Mouse (Mus musculus) fibroblast of lung, adult 2 months (primary cell): ENCODE measurements around the gene Rhoa.

Experiments
- DNase-seq: peaks from one replicate; pipeline ENCODE4 v3.0.0-alpha.2; 2011; ENCODE audit warnings: low read depth

Rhoa gene

GRCm38 (mm10) chr9:108341139-108341475 is 35.2 kb downstream of the Rhoa start:
- DNase-seq: no peak

- DNase-seq: peak; percentile 61
Measured at GRCm38 (mm10) chr9:108341801-108342200, 35.9 kb downstream of the Rhoa start.

GRCm38 (mm10) chr9:108342301-108342831 is 36.4 kb downstream of the Rhoa start:
- peak; percentile 65 for DNase-seq

GRCm38 (mm10) chr9:108343331-108343730 is 37.4 kb downstream of the Rhoa start:
- DNase-seq: no peak

GRCm38 (mm10) chr9:108343835-108344234 is 37.9 kb downstream of the Rhoa start:
- no peak for DNase-seq

GRCm38 (mm10) chr9:108344471-108344870 is 38.5 kb downstream of the Rhoa start:
- no peak for DNase-seq

- peak; percentile 13 for DNase-seq
Measured at GRCm38 (mm10) chr9:108347024-108347423, 41.1 kb downstream of the Rhoa start.

GRCm38 (mm10) chr9:108347540-108348289 is 41.8 kb downstream of the Rhoa start, which contains the start of gene Usp4:
Gene Usp4, plus strand, starts transcription at chr9:108347853.
- peak; percentile 72 for DNase-seq

- no peak for DNase-seq
Measured at GRCm38 (mm10) chr9:108348290-108348680, 42.4 kb downstream of the Rhoa start.

GRCm38 (mm10) chr9:108349727-108350126 is 43.8 kb downstream of the Rhoa start:
- DNase-seq: no peak

- no peak for DNase-seq
Measured at GRCm38 (mm10) chr9:108378234-108378633, 72.3 kb downstream of the Rhoa start.

- DNase-seq: no peak
Measured at GRCm38 (mm10) chr9:108378736-108379135, 72.8 kb downstream of the Rhoa start.

- no peak for DNase-seq
Measured at GRCm38 (mm10) chr9:108379294-108379693, 73.4 kb downstream of the Rhoa start.

- DNase-seq: no peak
Measured at GRCm38 (mm10) chr9:108381382-108381781, 75.5 kb downstream of the Rhoa start.

- no peak for DNase-seq
Measured at GRCm38 (mm10) chr9:108385006-108385405, 79.1 kb downstream of the Rhoa start.

- DNase-seq: no peak
Measured at GRCm38 (mm10) chr9:108386816-108387215, 80.9 kb downstream of the Rhoa start.
